Mouse (Mus musculus) c-Kit-positive CD71-negative TER-119-negative erythroid progenitor cells, embryonic 14.5 days (primary cell): ENCODE measurements at regions not wholly inside any gene's neighbourhood (a gene's known extent, or its start where the extent isn't known, plus 50 kb on each side); places are given as distances from the start of the nearest gene placed in this dataset.

Source experiments
- DNase-seq: peaks from one replicate; pipeline ENCODE4 v3.0.0-alpha.2; 2013; ENCODE audit warnings: low read depth

GRCm38 (mm10) chr8:127811338-127811737 is 547.1 kb upstream of the Nrp1 start:
- no peak for DNase-seq

GRCm38 (mm10) chr8:127814785-127815523 is 543.5 kb upstream of the Nrp1 start:
- no peak for DNase-seq

- DNase-seq, result no peak
Observed at GRCm38 (mm10) chr8:127820741-127821170, 537.6 kb upstream of the Nrp1 start.

GRCm38 (mm10) chr8:127821646-127822045 is 536.8 kb upstream of the Nrp1 start:
- DNase-seq, result no peak

GRCm38 (mm10) chr8:127825041-127825440 is 533.4 kb upstream of the Nrp1 start:
- DNase-seq, result no peak

GRCm38 (mm10) chr8:127827826-127828225 is 530.6 kb upstream of the Nrp1 start:
- no peak for DNase-seq

- DNase-seq, result no peak
Observed at GRCm38 (mm10) chr8:127829659-127830058, 528.7 kb upstream of the Nrp1 start.

GRCm38 (mm10) chr8:127834006-127834405 is 524.4 kb upstream of the Nrp1 start:
- no peak for DNase-seq

GRCm38 (mm10) chr8:127836410-127837206 is 521.8 kb upstream of the Nrp1 start:
- DNase-seq, result no peak

GRCm38 (mm10) chr8:127838311-127838710 is 520.1 kb upstream of the Nrp1 start:
- no peak for DNase-seq

GRCm38 (mm10) chr8:127847332-127848018 is 510.9 kb upstream of the Nrp1 start:
- no peak for DNase-seq

- no peak for DNase-seq
Observed at GRCm38 (mm10) chr8:127849926-127850325, 508.5 kb upstream of the Nrp1 start.

- DNase-seq, result no peak
Observed at GRCm38 (mm10) chr8:127855653-127856300, 502.6 kb upstream of the Nrp1 start.

- DNase-seq, result no peak
Observed at GRCm38 (mm10) chr8:127856351-127857135, 501.9 kb upstream of the Nrp1 start.

- no peak for DNase-seq
Observed at GRCm38 (mm10) chr8:127859036-127859435, 499.4 kb upstream of the Nrp1 start.

- DNase-seq, result no peak
Observed at GRCm38 (mm10) chr8:127860376-127860775, 498.0 kb upstream of the Nrp1 start.

GRCm38 (mm10) chr8:127860891-127861290 is 497.5 kb upstream of the Nrp1 start:
- DNase-seq, result no peak

- DNase-seq, result no peak
Observed at GRCm38 (mm10) chr8:127884641-127885040, 473.8 kb upstream of the Nrp1 start.

- DNase-seq, result no peak
Observed at GRCm38 (mm10) chr8:127885211-127885610, 473.2 kb upstream of the Nrp1 start.

- DNase-seq, result no peak
Observed at GRCm38 (mm10) chr8:127885831-127886230, 472.6 kb upstream of the Nrp1 start.

- no peak for DNase-seq
Observed at GRCm38 (mm10) chr8:127890729-127891128, 467.7 kb upstream of the Nrp1 start.
